Mouse (Mus musculus) cerebellum, adult 2 months (tissue): ENCODE measurements around the gene Eno4.

Experiments
- CTCF ChIP-seq: fragments of 200-500 bp; IDR thresholded peaks from 2 replicates; pipeline ENCODE4 v1.5.1; 2011; ENCODE audit warnings: low read depth, mild to moderate bottlenecking, control low read depth, low read length, moderate library complexity, borderline replicate concordance; ENCODE audit not compliant: insufficient read depth
- POLR2A ChIP-seq: fragments of 200-500 bp; IDR thresholded peaks from 2 replicates; pipeline ENCODE4 v1.6.1; 2011; ENCODE audit warnings: low read length, control low read depth, borderline replicate concordance; ENCODE audit not compliant: insufficient read depth

- TF ChIP-seq CTCF (no peak), POLR2A (no peak)
Measured at GRCm38 (mm10) chr19:58979436-58980055, 36.3 kb downstream of the Eno4 start.
